Mouse (Mus musculus) gastrocnemius, postnatal 10 days (tissue): ENCODE measurements around the gene Il6st. TPM values are rescaled to one million over a fixed set of nuclear protein-coding genes. Genes with fewer than 3 reads are reported as not detected.

Source experiments
- DNase-seq: peaks from one replicate; pipeline ENCODE4 v3.0.0; 2021; ENCODE audit warnings: mixed read lengths
- total RNA-seq, 2 experiments: library from RNA; stranded (reverse); gene quantifications; 2 replicates each; pipeline ENCODE4 v1.2.3; 2021

Gene Il6st
- total RNA-seq, 2 experiments from 2014 or later = 129 to 145 TPM

GRCm38 (mm10) chr13:112442867-112443529 lies 20.9 kb upstream of the Il6st start:
- no peak for DNase-seq

- no peak for DNase-seq
These were observed 16.7 kb upstream of the Il6st start for GRCm38 (mm10) chr13:112447108-112447665.

- DNase-seq = no peak
These were observed 13.7 kb upstream of the Il6st start for GRCm38 (mm10) chr13:112450210-112450609.

- DNase-seq = no peak
These were observed 6.5 kb upstream of the Il6st start for GRCm38 (mm10) chr13:112457366-112457765.

- DNase-seq = no peak
These were observed 5.9 kb upstream of the Il6st start for GRCm38 (mm10) chr13:112458016-112458415.

- no peak for DNase-seq
These were observed 5.3 kb upstream of the Il6st start for GRCm38 (mm10) chr13:112458435-112459018.

- DNase-seq = no peak
These were observed 3.9 kb upstream of the Il6st start for GRCm38 (mm10) chr13:112459956-112460355.

GRCm38 (mm10) chr13:112462411-112462987 lies 1.4 kb upstream of the Il6st start:
- no peak for DNase-seq

GRCm38 (mm10) chr13:112463337-112463802 lies 500 bp upstream of the Il6st start:
- no peak for DNase-seq

- DNase-seq = no peak
These were observed 887 bp downstream of the Il6st start for GRCm38 (mm10) chr13:112464626-112465287.

- DNase-seq = no peak
These were observed 1.7 kb downstream of the Il6st start for GRCm38 (mm10) chr13:112465585-112465984.

- no peak for DNase-seq
These were observed 2.5 kb downstream of the Il6st start for GRCm38 (mm10) chr13:112466136-112466945.

GRCm38 (mm10) chr13:112466946-112467255 lies 3.0 kb downstream of the Il6st start:
- no peak for DNase-seq

- DNase-seq = no peak
These were observed 3.5 kb downstream of the Il6st start for GRCm38 (mm10) chr13:112467384-112467783.

GRCm38 (mm10) chr13:112469491-112469890 lies 5.6 kb downstream of the Il6st start:
- no peak for DNase-seq

- DNase-seq = no peak
These were observed 7.3 kb downstream of the Il6st start for GRCm38 (mm10) chr13:112471201-112471600.

GRCm38 (mm10) chr13:112472401-112473023 lies 8.6 kb downstream of the Il6st start:
- DNase-seq = no peak

- no peak for DNase-seq
These were observed 10.2 kb downstream of the Il6st start for GRCm38 (mm10) chr13:112473757-112474755.

- DNase-seq = no peak
These were observed 15.2 kb downstream of the Il6st start for GRCm38 (mm10) chr13:112479032-112479431.

- DNase-seq = no peak
These were observed 16.1 kb downstream of the Il6st start for GRCm38 (mm10) chr13:112479926-112480325.
